Mouse (Mus musculus) adrenal gland, postnatal 10 days (tissue): ENCODE data around the gene Gclm. TPM values are rescaled to one million over a fixed set of nuclear protein-coding genes. Genes with fewer than 3 reads are reported as not detected.
"Not testable (repeated sequence)": the region's sequence is repeated elsewhere in the genome, so short reads cannot be mapped to it uniquely, and the experiment has no call there.

ENCODE experiments used
- DNase-seq: peaks from one replicate; pipeline ENCODE4 v3.0.0; 2021; ENCODE audit warnings: mixed read lengths
- long read RNA-seq, 2 experiments: library from polyadenylated mRNA; stranded (forward); transcript quantifications; one replicate each; pipeline ENCODE4 v2.0.0; 2021
- total RNA-seq, 2 experiments: library from RNA; stranded (reverse); gene quantifications; 2 replicates each; pipeline ENCODE4 v1.2.3; 2021

Gclm gene
- total RNA-seq, result 100 to 1,000 TPM in 1 of 2 experiments, 10 to 100 TPM in 1; 89.2 to 102 TPM
- long read RNA-seq, experiment 1, full-length matches to known transcripts, result 119 of 126 reads
- long read RNA-seq, experiment 1, partial matches to known transcripts, result 1 of 126 reads
- long read RNA-seq, experiment 1, other reads (novel, unspliced or antisense), result 6 of 126 reads
- long read RNA-seq, experiment 2, full-length matches to known transcripts, result 43 of 48 reads
- long read RNA-seq, experiment 2, partial matches to known transcripts, result 1 of 48 reads
- long read RNA-seq, experiment 2, other reads (novel, unspliced or antisense), result 4 of 48 reads

- DNase-seq, result peak; percentile 96
These were observed at the start of gene Gclm for GRCm38 (mm10) chr3:122245215-122245877. Gene Gclm (plus strand): TSS chr3:122245557.

- no peak for DNase-seq
These were observed 48.6 kb upstream of the Gclm start for GRCm38 (mm10) chr3:122196621-122197298.

- DNase-seq, result no peak
These were observed 46.8 kb upstream of the Gclm start for GRCm38 (mm10) chr3:122198532-122198931.

DNA sequence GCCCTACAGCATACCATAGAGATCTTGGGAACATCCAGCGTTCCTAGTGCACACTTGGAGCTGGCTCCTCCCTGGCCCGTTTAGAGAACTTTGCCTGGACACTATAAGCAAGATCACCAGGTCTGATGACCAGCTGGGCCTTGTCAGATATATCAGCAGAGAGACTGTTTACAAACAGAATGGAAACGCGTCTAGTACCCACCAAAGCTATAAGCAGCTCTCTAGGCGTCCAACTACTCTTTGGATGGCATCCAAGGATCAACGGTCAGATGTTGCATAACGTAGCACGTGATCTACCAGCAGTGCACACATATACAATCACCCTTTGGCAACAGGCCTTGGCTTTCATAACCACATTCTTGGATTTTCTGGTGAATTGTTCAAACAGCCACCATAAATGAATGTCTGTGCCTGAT is 46.4 kb upstream of the Gclm start:
- peak; percentile 69 for DNase-seq

- no peak for DNase-seq
These were observed 45.8 kb upstream of the Gclm start for GRCm38 (mm10) chr3:122199600-122199999.

DNA sequence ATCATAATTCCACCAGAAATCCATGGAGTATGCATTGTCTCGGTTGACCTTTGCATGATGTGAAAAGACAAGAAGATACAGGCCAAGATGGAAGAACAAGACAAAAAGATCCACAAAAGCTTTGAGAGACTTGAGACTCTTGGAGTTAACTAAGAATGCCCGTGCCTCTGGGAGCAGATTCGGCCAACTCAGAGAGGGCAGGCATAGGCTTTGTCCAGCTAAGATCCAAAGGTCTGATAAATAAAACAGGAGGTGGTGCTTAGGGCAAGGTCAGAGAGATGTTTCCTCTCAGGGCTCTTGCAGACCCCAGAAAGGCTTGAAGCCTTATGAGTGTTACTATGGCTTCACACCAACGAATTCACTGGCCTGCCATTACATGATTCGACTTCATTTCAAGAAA is 45.3 kb upstream of the Gclm start:
- DNase-seq, result no peak

DNA sequence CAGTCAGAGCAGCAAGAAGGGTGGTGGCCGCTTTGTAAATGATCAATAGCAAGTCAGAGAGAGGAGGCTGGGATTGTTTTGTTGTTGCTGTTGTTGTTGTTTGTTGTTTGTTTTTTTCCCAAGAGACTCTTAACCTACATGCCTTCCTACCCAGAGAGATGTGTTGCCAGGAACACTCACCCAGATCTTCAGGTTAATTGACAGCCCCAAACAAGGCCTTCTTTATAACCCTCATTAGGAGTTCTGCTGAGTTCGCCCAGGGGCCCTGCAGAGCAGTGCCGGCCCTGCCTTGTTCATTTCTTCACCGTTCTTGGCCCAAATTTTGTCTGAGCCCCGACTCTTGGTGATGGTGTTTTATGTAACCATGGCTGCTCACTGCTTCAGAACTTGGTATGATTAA is 44.9 kb upstream of the Gclm start:
- no peak for DNase-seq

DNA sequence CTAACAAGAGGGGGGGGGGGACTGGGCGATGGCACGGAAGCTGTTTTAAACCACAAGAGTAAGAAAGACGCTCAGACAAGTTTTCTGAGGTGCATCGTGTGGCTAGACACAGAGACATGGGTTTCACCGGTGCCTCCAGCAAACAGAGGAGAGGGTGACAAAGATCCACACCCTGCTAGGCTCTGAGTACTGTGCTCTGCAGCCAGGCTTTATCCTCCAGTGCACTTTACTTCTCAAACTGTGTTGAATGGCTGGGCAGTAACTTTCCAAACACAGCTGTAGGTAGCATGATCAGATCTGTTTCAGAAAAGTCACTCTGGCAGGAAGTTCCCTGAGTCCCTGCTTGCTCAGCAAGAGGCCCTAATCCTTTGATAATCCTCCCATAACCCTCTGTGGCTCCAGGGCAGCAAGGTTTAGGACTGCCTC is 43.0 kb upstream of the Gclm start:
- DNase-seq, result no peak

DNA sequence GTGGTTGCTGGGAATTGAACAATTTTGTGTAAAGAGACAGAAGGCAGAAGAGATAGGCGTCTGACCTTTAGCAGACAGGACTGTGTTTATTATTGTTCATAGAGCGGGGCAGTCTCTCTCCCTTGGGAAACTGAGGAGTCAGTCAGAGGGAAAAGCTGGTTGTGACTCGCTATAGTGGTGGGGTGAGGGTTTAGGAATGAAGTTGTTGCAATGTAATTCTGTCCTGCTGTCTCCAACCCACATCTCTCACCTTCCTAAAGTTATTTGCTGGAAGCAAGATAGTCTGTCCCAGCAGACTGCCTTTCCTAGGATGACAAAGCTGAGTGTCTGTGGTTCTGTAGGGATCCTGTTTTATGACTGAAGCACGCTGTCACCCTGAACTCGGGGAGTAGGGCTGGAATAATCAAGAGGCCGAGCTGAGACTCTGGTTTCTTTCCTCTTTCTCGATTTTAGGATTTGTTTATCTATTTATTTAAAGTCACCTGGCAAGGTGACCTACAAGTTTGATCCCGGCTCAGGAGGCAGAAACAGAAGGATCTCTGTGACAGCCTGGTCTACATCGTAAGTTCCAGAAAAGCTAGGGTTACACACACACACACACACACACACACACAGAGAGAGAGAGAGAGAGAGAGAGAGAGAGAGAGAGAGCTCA is 41.6 kb upstream of the Gclm start:
- DNase-seq, result no peak

DNA sequence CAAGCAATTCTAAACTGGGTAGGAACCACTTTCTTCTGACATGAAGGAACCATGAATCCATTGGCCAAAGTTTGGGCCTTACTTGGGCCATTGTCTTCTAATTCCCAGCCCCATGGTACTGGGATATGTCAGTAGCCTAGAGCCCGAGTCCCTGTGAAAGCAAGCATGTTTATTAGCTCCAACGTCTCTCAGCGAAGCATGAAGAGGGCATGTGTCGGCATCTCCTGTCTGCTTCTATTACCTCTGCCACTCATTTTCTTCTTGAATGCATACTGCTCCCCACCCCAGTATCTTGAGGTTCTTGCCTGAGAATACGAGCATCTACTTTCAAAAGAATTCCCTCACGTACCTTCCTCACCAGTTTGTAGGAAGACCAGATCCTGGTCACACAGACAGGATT is 39.6 kb upstream of the Gclm start:
- no peak for DNase-seq

- peak; percentile 47 for DNase-seq
These were observed 38.9 kb upstream of the Gclm start for GRCm38 (mm10) chr3:122206279-122207070.

DNA sequence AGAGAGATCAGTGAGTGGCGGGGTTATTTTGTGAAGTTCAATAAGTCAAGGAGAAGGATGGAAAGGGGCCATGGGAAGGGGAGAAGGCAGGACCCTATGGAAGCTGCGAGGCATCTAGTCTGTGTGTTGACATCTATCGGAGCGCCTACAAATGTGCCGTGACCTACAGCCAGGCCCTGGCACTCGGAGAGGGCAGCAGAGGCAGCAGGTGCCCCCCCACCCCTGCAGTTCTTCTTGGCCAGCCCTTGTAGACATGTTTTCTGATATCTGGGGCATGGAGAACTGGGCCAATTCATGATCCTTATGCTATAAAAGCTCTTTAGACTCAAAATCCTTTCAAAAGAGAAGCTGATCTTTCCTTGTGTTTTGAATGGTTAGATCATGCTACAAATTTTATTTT is 37.6 kb upstream of the Gclm start:
- no peak for DNase-seq

DNA sequence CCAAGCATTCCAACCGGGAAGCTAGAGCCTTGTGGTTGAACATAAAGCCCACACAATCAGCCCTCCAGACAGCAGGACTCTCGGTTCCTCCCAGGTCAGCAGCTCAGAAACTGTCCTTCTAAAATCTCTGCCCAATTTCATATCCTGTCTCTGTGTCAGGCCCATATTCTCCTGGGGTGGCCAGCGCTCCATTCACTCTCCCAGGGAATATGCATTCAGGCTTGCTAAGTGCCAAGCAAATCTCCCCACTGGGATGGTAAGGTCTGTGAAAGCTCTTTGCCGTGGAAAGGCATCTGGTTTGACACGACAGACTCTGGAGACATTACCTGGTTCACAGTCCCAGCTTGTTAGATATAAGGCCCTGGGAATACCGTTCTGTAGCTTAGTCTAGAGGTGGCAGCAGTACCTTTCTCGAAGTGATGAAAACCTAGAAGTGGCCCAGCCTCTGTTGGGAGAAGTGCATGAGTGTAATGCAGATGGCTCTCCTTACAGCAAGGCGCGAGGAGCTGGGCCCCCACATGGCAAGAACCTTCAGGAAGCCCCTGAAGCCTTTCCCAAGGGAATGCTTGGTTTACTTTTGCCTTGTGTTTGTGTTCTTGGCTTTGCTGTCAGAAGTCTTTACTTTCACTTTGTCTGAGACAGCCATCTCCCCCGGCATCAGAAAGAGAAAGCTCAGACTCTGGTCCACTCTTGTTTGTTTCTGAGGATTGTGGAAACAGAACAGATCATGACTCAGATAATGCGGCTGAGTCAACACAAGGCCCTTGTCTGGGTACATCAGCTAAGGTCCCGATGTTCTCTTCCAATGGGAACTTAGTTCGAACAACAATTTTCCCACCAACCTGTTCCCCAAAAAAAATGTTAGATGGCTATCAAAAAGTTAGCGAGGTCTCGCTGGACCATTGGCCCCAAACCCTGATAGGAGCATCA is 36.8 kb upstream of the Gclm start:
- no peak for DNase-seq

- DNase-seq, result no peak
These were observed 35.8 kb upstream of the Gclm start for GRCm38 (mm10) chr3:122209511-122209910.

GRCm38 (mm10) chr3:122210434-122210833 is 34.9 kb upstream of the Gclm start:
- no peak for DNase-seq

- no peak for DNase-seq
These were observed 34.5 kb upstream of the Gclm start for GRCm38 (mm10) chr3:122210846-122211245.

DNA sequence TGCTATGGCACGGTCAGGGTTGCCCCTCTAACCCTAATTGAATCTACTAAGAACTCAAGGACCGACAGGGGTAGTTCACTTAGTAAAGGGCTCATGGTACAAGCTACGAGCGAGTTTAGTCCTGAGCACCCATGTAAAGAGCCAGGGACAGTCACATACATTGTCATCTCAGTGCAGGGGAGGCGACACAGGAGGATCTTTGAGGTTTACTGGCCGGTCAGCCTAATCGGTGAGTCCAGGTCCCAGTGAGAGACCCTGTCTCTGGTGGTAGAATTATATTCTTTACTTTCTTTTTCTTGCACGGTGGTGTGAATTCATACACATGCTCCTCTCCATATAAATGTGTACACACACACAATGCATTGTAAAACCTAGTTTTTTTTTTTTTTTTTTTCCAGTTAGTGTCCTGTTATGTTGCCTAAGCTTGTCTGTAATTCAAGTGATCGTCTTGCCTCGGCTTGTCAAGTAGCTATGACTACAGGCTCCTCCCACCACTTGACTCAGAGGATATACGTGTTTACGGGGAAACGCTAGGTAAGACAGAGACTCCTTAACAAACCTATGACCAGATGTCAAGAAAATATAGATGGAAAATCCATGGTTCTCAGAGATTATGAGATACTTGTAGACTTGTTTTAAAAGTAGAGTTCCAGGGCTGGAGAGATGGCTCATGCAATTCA is 33.8 kb upstream of the Gclm start:
- DNase-seq, result no peak

DNA sequence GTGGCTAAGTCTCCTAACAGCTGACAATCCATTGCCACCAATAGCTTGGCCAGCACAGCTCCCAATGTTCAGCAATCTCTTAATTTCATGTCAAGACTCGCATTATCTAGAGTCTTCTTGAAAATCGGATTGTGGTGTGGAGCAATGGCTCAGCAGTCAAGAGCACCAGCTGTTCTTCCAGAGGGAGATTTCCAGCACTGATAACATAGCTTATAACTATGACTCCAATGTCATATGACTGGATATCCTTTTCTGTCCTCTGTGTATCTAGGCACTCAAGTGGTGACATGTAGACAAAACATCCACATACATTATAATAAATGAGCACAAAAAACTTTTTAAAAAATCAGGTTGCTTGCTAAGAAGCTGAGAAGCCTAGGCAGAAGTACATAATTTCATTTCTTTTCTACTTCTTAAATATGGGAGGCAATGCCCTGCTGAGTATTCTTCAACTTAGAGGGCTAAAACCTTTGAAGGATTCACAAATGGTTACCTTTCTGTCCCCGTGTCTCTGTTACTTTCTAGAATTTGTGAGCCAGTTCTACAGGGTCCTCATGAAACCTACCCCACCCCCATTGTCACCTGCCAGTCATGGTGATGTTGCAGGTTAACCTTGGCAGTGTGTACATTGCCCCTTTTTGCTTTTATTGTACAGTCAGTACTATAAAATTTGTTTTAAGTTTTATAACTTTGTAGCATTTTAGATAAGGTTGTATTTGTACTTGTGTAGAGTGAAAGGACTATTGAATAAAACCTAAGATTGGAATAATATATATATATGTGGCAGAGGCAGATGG is 23.9 kb upstream of the Gclm start:
- DNase-seq, result no peak

DNA sequence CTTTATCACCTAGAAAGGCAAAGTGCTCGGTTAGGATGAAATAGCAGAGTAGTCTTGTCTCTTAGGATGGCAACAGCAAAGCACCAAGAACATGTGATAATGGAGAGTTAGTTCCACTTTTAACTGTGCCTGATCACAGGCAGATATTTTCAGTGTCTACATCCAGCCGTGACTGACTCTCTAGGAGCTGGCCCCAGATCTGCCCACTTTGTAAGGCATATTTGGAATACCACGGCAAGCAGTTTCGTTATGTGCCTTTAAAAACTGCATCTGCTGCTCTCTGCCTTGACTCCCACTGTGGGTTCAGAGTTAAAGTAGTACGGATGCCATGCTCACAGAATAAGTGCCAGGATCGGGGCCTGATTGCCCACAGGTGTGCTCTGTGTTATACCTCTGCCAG is 18.4 kb upstream of the Gclm start:
- not testable (repeated sequence) for DNase-seq
